Mouse (Mus musculus) heart, adult 2 months (tissue): Measurements from ENCODE around the gene Apobr.

Experiments
- CTCF ChIP-seq: fragments of 200-600 bp; IDR thresholded peaks from 2 replicates; pipeline ENCODE4 v1.8.1; 2022; ENCODE audit warnings: antibody characterized with exemption, mild to moderate bottlenecking, moderate library complexity
- POLR2A ChIP-seq: fragments of 200-500 bp; IDR thresholded peaks from 2 replicates; pipeline ENCODE4 v1.6.1; 2011; ENCODE audit warnings: mild to moderate bottlenecking, low read depth, low read length, control low read depth; ENCODE audit not compliant: insufficient read depth

DNA sequence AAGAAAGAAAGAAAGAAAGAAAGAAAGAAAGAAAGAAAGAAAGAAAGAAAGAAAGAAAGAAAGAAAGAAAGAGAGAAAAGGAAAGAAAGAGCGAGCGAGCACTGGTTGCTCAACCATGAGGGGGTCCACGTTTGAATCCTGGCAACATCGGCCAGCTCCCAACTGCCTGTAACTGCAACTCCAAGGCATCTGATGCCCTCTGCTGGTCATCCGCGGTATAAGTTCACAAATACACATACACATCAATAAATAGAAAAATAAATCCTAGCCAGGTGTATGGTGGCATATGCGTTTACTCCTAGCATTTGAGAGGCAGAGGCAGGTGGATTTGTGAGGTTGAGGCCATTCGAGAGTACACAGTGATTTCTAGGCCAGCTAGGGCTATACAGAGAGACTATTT, 7.8 kb upstream of the Apobr start:
- TF ChIP-seq POLR2A (no peak), CTCF (peak; percentile 68)
